Mouse (Mus musculus) ZHBTc4 (cell line): ENCODE measurements around the gene Gm20828.
"Not testable (repeated sequence)": the region's sequence is repeated elsewhere in the genome, so short reads cannot be mapped to it uniquely, and the experiment has no call there.

Experiments
- DNase-seq: peaks from one replicate; pipeline ENCODE4 v3.0.0-alpha.2; 2011; ENCODE audit warnings: low read depth, low spot score

The Gm20828 gene

GRCm38 (mm10) chrY:11199274-11199673, at the start of gene Gm20828:
TSS of gene Gm20828 (minus strand) at chrY:11199374.
- DNase-seq = not testable (repeated sequence)
